Mouse (Mus musculus): Measurements from ENCODE around the gene Crot.

The Crot gene

GRCm38 (mm10) chr5:8995966-8996685, 998 bp downstream of the Crot start:
- WGBS = 10% methylated on average over 13 of the region's 13 CpGs

- 90% methylated on average over 16 of the region's 16 CpGs for WGBS
These were observed 5.5 kb downstream of the Crot start for GRCm38 (mm10) chr5:8991626-8992025.

- WGBS = 93% methylated on average over 13 of the region's 13 CpGs
These were observed 6.6 kb downstream of the Crot start for GRCm38 (mm10) chr5:8990526-8990925.

- 84% methylated on average over 5 of the region's 5 CpGs for WGBS
These were observed 9.2 kb downstream of the Crot start for GRCm38 (mm10) chr5:8987925-8988324.

GRCm38 (mm10) chr5:8985470-8985869, 11.7 kb downstream of the Crot start:
- 96% methylated on average over 3 of the region's 3 CpGs for WGBS

- WGBS = 90% methylated on average over 7 of the region's 7 CpGs
These were observed 24.8 kb downstream of the Crot start for GRCm38 (mm10) chr5:8972355-8972754.

- WGBS = 87% methylated on average over 2 of the region's 2 CpGs
These were observed 26.4 kb downstream of the Crot start for GRCm38 (mm10) chr5:8970694-8971093.

- WGBS = 89% methylated on average over 5 of the region's 5 CpGs
These were observed 32.6 kb downstream of the Crot start for GRCm38 (mm10) chr5:8964487-8964886.

- WGBS = 82% methylated on average over 4 of the region's 4 CpGs
These were observed 36.6 kb downstream of the Crot start for GRCm38 (mm10) chr5:8960534-8960933.

GRCm38 (mm10) chr5:8955544-8955943, 41.6 kb downstream of the Crot start:
- 96% methylated on average over 3 of the region's 3 CpGs for WGBS

- WGBS = 74% methylated on average over 2 of the region's 2 CpGs
These were observed 43.5 kb downstream of the Crot start for GRCm38 (mm10) chr5:8953660-8954059.

- 85% methylated on average over 4 of the region's 4 CpGs for WGBS
These were observed 49.6 kb downstream of the Crot start for GRCm38 (mm10) chr5:8947423-8948110.

- whole genome bisulfite sequencing = 72% methylated on average over 3 of the region's 3 CpGs
These were observed 53.3 kb downstream of the Crot start for GRCm38 (mm10) chr5:8943836-8944235.

- WGBS = no CpG with 5 or more reads among the region's 1 CpGs
These were observed 55.9 kb downstream of the Crot start for GRCm38 (mm10) chr5:8941266-8941665.

- 47% methylated on average over 7 of the region's 7 CpGs for WGBS
These were observed 59.2 kb downstream of the Crot start for GRCm38 (mm10) chr5:8937965-8938364.

GRCm38 (mm10) chr5:8928440-8928839, 68.7 kb downstream of the Crot start:
- WGBS = 95% methylated on average over 9 of the region's 9 CpGs

- WGBS = 72% methylated on average over 6 of the region's 6 CpGs
These were observed 80.1 kb downstream of the Crot start for GRCm38 (mm10) chr5:8917069-8917468.

GRCm38 (mm10) chr5:8916400-8916799, 80.7 kb downstream of the Crot start:
- whole genome bisulfite sequencing = 94% methylated on average over 2 of the region's 2 CpGs
